Mouse (Mus musculus): ENCODE measurements around the gene Acp7. TPM values are rescaled to one million over a fixed set of nuclear protein-coding genes. Genes with fewer than 3 reads are reported as not detected.

Acp7 gene
- polyA plus RNA-seq, 1 experiment from 2014 or later, result not detected

DNA sequence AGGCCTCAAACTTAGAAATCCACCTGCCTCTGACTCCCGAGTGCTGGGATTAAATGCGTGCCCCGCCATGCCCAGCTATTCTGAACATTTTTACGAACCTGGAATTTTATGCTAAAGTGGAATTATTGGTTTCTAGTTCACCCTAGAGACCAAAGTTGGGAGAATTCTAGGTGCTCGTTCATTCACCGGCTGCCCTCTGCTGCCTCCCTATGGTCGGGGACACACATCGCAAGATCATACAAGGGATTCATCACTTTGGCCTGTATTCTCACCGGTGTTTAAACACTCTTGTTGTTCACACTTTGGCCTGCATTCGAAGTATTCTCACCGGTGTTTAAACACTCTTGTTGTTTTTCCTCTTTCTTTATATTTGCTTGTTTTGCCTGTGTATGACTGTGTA, 30.1 kb downstream of the Acp7 start:
- Histone ChIP-seq H3K27ac (replicated peaks in 1 of 2; ENCODE audit: control insufficient read depth in 1 of 2, insufficient read depth in 1 of 2, low read depth in 2 of 2, low read length in 2 of 2) (no peak overlapping the region), H3K36me3 (ENCODE audit: control insufficient read depth, insufficient read depth, low read length) (no peaks in the 10 kb centered on the region), H3K27me3 (ENCODE audit: control insufficient read depth, insufficient read depth, low read length) (no peaks in the 10 kb centered on the region), H3K4me3 (ENCODE audit: control insufficient read depth in 1 of 2, insufficient read depth in 1 of 2, low read depth in 1 of 2, low read length in 2 of 2) (no peak overlapping the region), H3K9ac (ENCODE audit: low read length) (no peak overlapping the region), H3K4me2 (ENCODE audit: low read length) (no peak overlapping the region), H3K9me3 (ENCODE audit: control insufficient read depth, low read length) (no peaks in the 10 kb centered on the region), H3K4me1 (ENCODE audit: control insufficient read depth in 2 of 2, insufficient read depth in 2 of 2, low read length in 2 of 2) (peaks cover 10 to 15% of the 10 kb centered on the region in 2 experiments)
- WGBS, result 9% methylated on average over 11 of the region's 11 CpGs
- no peak for ATAC-seq (ENCODE audit: insufficient number of reproducible peaks, insufficient read depth, low FRiP score, low read depth)

DNA sequence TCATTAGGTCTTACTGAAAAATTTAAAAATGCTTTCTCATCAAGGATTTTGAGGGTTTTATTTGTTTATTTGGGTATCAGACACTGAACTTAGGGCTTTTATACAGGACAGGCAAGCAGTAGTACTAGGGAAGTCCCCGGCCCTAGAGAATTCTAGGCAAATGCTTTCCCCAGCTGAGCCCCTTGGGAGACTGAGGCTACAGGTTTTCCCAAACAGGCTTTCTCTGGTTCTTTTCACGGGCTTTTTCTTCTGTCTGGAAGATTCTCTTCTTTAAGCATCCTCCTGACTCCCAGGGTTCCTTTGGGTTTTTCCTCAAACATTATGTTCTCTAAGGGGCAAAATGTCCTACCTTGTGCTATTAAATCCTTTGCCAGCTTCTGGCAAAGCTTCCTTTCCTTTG, 32.2 kb downstream of the Acp7 start:
- no peaks in the 10 kb centered on the region for H3K27me3 ChIP-seq (ENCODE audit: control insufficient read depth, insufficient read depth, low read length)
- H3K27ac ChIP-seq (replicated peaks in 1 of 2; ENCODE audit: control insufficient read depth in 1 of 2, insufficient read depth in 1 of 2, low read depth in 2 of 2, low read length in 2 of 2), result no peak overlapping the region
- H3K4me1 ChIP-seq (ENCODE audit: control insufficient read depth in 2 of 2, insufficient read depth in 2 of 2, low read length in 2 of 2), result peaks cover 16 to 33% of the 10 kb centered on the region in 2 experiments
- no peaks in the 10 kb centered on the region for H3K9me3 ChIP-seq (ENCODE audit: control insufficient read depth, low read length)
- peaks cover 7% of the 10 kb centered on the region; the same call in 1 of the 2 replicates for H3K36me3 ChIP-seq (ENCODE audit: control insufficient read depth, insufficient read depth, low read length)
- 67% methylated on average over 2 of the region's 2 CpGs for WGBS
- no peak overlapping the region for H3K4me2 ChIP-seq (ENCODE audit: low read length)
- no peak overlapping the region for H3K9ac ChIP-seq (ENCODE audit: low read length)
- no peak overlapping the region for H3K4me3 ChIP-seq (ENCODE audit: control insufficient read depth in 1 of 2, insufficient read depth in 1 of 2, low read depth in 1 of 2, low read length in 2 of 2)
- ATAC-seq (ENCODE audit: insufficient number of reproducible peaks, insufficient read depth, low FRiP score, low read depth), result no peak

DNA sequence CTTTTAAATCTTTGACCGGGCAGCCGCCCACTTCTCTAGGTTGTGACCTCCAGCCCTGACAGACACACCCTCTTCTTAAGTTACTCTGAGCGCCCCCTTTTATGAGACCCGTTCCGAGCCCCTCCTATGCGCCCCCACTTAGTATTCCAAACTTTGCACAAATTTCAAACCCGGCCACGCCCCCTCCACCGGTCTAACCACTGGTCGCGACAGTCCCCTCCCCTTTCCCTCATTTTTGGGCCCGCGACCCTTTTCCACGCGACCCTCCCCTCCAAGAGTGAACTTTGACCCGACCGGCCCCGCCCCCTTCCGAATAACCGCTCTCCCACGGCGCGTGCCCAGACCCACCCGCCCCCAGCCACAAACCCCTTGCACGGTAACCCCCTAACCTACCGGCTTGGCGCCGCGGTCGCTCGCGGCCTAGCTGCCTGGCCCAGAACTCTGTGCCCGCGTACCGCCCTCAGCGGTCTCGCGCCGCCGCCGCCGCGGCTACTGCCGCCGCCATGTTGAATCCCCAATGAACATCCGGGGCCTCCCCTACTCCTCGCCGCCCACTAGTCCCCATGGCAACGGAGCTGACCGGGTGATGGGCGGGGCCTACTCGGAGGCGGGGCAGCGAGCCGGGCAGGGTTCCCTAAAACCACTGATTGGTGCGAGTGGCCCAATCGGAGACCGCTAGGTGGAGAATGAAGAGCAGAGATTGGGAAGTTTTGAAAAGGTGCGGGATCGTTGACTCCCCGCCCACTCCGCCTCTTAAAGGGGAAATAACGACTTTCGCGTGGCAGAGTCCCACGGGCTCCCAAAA, 33.3 kb downstream of the Acp7 start, which contains the start of the genes Samd4b and Pak4:
Samd4b (minus strand) TSS at position 503 of the 805 bp plus-strand sequence.
Pak4 (minus strand) TSS at position 544 of the 805 bp plus-strand sequence.
- Histone ChIP-seq H3K4me3 (ENCODE audit: control insufficient read depth in 1 of 2, insufficient read depth in 1 of 2, low read depth in 1 of 2, low read length in 2 of 2) (peak within 1 kb of the TSS; percentile 63 to 79), H3K27ac (replicated peaks in 1 of 2; ENCODE audit: control insufficient read depth in 1 of 2, insufficient read depth in 1 of 2, low read depth in 2 of 2, low read length in 2 of 2) (peak within 1 kb of the TSS; percentile 13 to 62; a peak in 3 of 4 replicates), H3K27me3 (ENCODE audit: control insufficient read depth, insufficient read depth, low read length) (no peaks in the 10 kb centered on the region), H3K9ac (ENCODE audit: low read length) (peak within 1 kb of the TSS; percentile 83), H3K9me3 (ENCODE audit: control insufficient read depth, low read length) (no peaks in the 10 kb centered on the region), H3K36me3 (ENCODE audit: control insufficient read depth, insufficient read depth, low read length) (peaks cover 7% of the 10 kb centered on the region; the same call in 1 of the 2 replicates), H3K4me1 (ENCODE audit: control insufficient read depth in 2 of 2, insufficient read depth in 2 of 2, low read length in 2 of 2) (peaks cover 26 to 44% of the 10 kb centered on the region in 2 experiments), H3K4me2 (ENCODE audit: low read length) (peak within 1 kb of the TSS; percentile 92)
- under 1% methylated on average over 66 of the region's 66 CpGs for WGBS
- ATAC-seq (ENCODE audit: insufficient number of reproducible peaks, insufficient read depth, low FRiP score, low read depth), result peak; percentile 96

DNA sequence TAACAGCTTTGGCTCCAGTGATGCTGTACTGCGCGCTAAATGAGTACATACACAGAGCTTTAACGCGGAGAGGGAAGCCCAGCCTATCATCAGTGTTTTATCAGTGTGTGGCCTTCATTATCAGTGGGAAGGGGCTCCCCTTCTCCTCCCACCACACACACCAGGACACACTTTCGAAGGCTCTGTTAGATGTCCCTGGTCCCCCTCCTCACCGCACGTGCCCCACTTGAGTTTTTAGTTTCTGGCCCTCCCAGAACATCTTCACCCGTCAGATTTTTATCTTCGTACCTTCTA, 33.9 kb downstream of the Acp7 start:
- Histone ChIP-seq H3K4me3 (ENCODE audit: control insufficient read depth in 1 of 2, insufficient read depth in 1 of 2, low read depth in 1 of 2, low read length in 2 of 2) (peak overlapping the region; percentile 63 to 79), H3K27ac (replicated peaks in 1 of 2; ENCODE audit: control insufficient read depth in 1 of 2, insufficient read depth in 1 of 2, low read depth in 2 of 2, low read length in 2 of 2) (peak overlapping the region in 1 of 2 experiments; percentile 34; a peak in 1 of 4 replicates)
- no peak for ATAC-seq (ENCODE audit: insufficient number of reproducible peaks, insufficient read depth, low FRiP score, low read depth)

DNA sequence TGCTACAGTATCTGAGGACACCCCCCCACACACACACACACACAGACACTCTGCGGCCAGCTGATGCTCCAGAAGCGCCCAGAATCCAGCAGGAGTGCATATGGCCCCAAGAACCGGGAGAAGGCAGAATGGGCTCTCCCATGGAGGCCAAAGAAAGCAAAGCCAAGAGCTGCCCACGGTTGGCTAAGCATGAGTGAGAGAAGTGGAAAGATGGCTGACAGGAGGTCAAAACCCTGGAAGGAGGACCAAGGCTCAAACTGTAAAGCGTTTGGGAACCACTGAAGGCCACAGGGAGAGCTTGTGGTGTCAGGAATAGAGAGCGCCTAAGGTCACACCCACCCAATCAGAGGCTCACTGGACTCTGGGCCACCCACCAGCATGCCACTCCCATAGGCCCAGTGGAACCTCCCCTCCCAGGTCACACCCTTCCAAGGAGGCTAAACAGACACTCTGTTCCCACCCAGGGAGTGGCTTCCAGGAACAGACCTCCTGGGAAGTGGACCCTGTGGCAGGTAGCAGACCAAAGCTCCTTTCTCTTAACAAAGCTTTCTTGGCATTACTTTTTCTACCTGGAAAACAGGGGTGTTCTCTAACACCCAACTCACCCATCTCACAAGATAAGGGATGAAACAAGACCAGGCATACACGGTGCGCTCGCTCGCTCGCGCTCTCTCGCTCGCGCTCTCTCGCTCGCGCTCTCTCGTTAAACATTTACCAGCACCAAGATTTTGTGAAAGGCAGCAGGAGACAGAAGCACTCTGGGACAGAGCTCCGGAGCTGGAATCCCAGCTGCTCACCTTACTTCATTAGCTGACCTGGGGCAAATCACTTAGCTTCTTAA, 34.5 kb downstream of the Acp7 start:
- peak overlapping the region; percentile 83 for H3K9ac ChIP-seq (ENCODE audit: low read length)
- H3K4me1 ChIP-seq (ENCODE audit: control insufficient read depth in 2 of 2, insufficient read depth in 2 of 2, low read length in 2 of 2), result peaks cover 36 to 56% of the 10 kb centered on the region in 2 experiments
- H3K4me2 ChIP-seq (ENCODE audit: low read length), result peak overlapping the region; percentile 92
- 41% methylated on average over 20 of the region's 20 CpGs for WGBS
- no peaks in the 10 kb centered on the region for H3K27me3 ChIP-seq (ENCODE audit: control insufficient read depth, insufficient read depth, low read length)
- peaks cover 7% of the 10 kb centered on the region; the same call in 1 of the 2 replicates for H3K36me3 ChIP-seq (ENCODE audit: control insufficient read depth, insufficient read depth, low read length)
- ATAC-seq (ENCODE audit: insufficient number of reproducible peaks, insufficient read depth, low FRiP score, low read depth), result no peak
- peak overlapping the region; percentile 63 to 79 for H3K4me3 ChIP-seq (ENCODE audit: control insufficient read depth in 1 of 2, insufficient read depth in 1 of 2, low read depth in 1 of 2, low read length in 2 of 2)
- H3K9me3 ChIP-seq (ENCODE audit: control insufficient read depth, low read length), result no peaks in the 10 kb centered on the region
- peak overlapping the region; percentile 13 to 34; a peak in 2 of 4 replicates for H3K27ac ChIP-seq (replicated peaks in 1 of 2; ENCODE audit: control insufficient read depth in 1 of 2, insufficient read depth in 1 of 2, low read depth in 2 of 2, low read length in 2 of 2)

More for the DNA sequence above, 33.9 kb downstream of the Acp7 start:
- Histone ChIP-seq H3K36me3 (ENCODE audit: control insufficient read depth, insufficient read depth, low read length) (peaks cover 7% of the 10 kb centered on the region; the same call in 1 of the 2 replicates), H3K9me3 (ENCODE audit: control insufficient read depth, low read length) (no peaks in the 10 kb centered on the region), H3K27me3 (ENCODE audit: control insufficient read depth, insufficient read depth, low read length) (no peaks in the 10 kb centered on the region), H3K4me2 (ENCODE audit: low read length) (peak overlapping the region; percentile 92), H3K9ac (ENCODE audit: low read length) (peak overlapping the region; percentile 83), H3K4me1 (ENCODE audit: control insufficient read depth in 2 of 2, insufficient read depth in 2 of 2, low read length in 2 of 2) (peaks cover 32 to 50% of the 10 kb centered on the region in 2 experiments)
- WGBS, result 4% methylated on average over 9 of the region's 9 CpGs

DNA sequence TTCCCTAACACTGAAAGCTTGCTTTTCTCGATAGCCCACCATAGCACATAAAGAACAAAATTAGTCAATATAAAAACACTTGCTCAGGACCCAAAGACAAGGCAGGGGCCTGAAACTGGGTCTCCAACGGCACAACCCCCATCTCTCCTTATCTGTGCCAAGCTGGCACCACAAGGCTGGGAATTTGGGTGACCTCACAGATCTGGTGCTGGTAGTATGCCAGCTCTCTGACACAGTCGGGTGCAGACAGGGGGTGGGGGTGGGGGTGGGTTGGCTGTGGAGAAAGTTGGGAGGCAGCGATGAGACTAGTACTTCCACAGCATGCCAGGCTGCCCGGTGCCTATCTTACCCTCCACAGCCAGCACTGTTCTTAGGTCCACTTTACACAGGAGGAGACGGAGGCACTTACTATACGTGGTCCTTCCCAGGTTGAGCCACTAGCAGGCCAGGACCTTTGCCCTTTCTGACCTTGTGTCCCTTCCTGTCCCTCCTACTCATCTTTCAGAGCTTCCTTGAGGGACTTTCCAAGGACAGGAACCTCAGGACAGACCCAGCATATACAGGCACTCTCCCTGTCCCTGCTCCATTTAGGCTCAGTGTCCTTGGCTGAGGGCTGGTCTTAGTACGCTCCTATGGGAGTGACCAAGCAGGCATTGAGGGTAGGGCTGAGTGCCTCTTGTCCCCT, 35.2 kb downstream of the Acp7 start:
- Histone ChIP-seq H3K4me2 (ENCODE audit: low read length) (peak overlapping the region; percentile 92), H3K36me3 (ENCODE audit: control insufficient read depth, insufficient read depth, low read length) (peaks cover 7% of the 10 kb centered on the region; the same call in 1 of the 2 replicates), H3K9ac (ENCODE audit: low read length) (peak overlapping the region; percentile 48), H3K4me3 (ENCODE audit: control insufficient read depth in 1 of 2, insufficient read depth in 1 of 2, low read depth in 1 of 2, low read length in 2 of 2) (no peak overlapping the region), H3K27me3 (ENCODE audit: control insufficient read depth, insufficient read depth, low read length) (no peaks in the 10 kb centered on the region), H3K4me1 (ENCODE audit: control insufficient read depth in 2 of 2, insufficient read depth in 2 of 2, low read length in 2 of 2) (peaks cover 38 to 57% of the 10 kb centered on the region in 2 experiments), H3K9me3 (ENCODE audit: control insufficient read depth, low read length) (no peaks in the 10 kb centered on the region), H3K27ac (replicated peaks in 1 of 2; ENCODE audit: control insufficient read depth in 1 of 2, insufficient read depth in 1 of 2, low read depth in 2 of 2, low read length in 2 of 2) (no peak overlapping the region)
- no peak for ATAC-seq (ENCODE audit: insufficient number of reproducible peaks, insufficient read depth, low FRiP score, low read depth)
- 70% methylated on average over 8 of the region's 8 CpGs for WGBS

Measured in heart, embryonic 14.5 days (tissue).